Mouse (Mus musculus): ENCODE data around the gene Ap1s1. TPM values are rescaled to one million over a fixed set of nuclear protein-coding genes. Genes with fewer than 3 reads are reported as not detected.

The Ap1s1 gene
- polyA plus RNA-seq, 1 experiment from 2014 or later, result 206 TPM

- Histone ChIP-seq H3K9me3 (ENCODE audit: control insufficient read depth, low read length) (no peaks in the 10 kb centered on the region), H3K27me3 (ENCODE audit: control insufficient read depth, insufficient read depth, low read depth, low read length) (no peaks in the 10 kb centered on the region), H3K27ac (ENCODE audit: low read length) (no peak overlapping the region), H3K9ac (ENCODE audit: low read length) (no peak overlapping the region), H3K4me1 (replicated peaks; ENCODE audit: control insufficient read depth, insufficient read depth, low read length) (peaks cover 3% of the 10 kb centered on the region; the same call in 1 of the 2 replicates), H3K36me3 (ENCODE audit: control insufficient read depth, insufficient read depth, low read length) (no peaks in the 10 kb centered on the region), H3K4me2 (ENCODE audit: low read depth, low read length) (no peak overlapping the region), H3K4me3 (ENCODE audit: low read length) (no peak overlapping the region)
- WGBS, result 52% methylated on average over 6 of the region's 6 CpGs
- no peak for ATAC-seq (ENCODE audit: low read depth)
Observed at GRCm38 (mm10) chr5:137051125-137051524, 5.2 kb upstream of the Ap1s1 start.

GRCm38 (mm10) chr5:137046991-137047390 is 1.1 kb upstream of the Ap1s1 start:
- ATAC-seq (ENCODE audit: low read depth), result no peak
- Histone ChIP-seq H3K27ac (ENCODE audit: low read length) (no peak overlapping the region), H3K27me3 (ENCODE audit: control insufficient read depth, insufficient read depth, low read depth, low read length) (no peaks in the 10 kb centered on the region), H3K9me3 (ENCODE audit: control insufficient read depth, low read length) (no peaks in the 10 kb centered on the region), H3K4me3 (ENCODE audit: low read length) (no peak overlapping the region), H3K4me1 (replicated peaks; ENCODE audit: control insufficient read depth, insufficient read depth, low read length) (peaks cover 9% of the 10 kb centered on the region), H3K36me3 (ENCODE audit: control insufficient read depth, insufficient read depth, low read length) (peaks cover 6% of the 10 kb centered on the region), H3K9ac (ENCODE audit: low read length) (no peak overlapping the region), H3K4me2 (ENCODE audit: low read depth, low read length) (no peak overlapping the region)

- no peak overlapping the region for H3K9ac ChIP-seq (ENCODE audit: low read length)
- no peak overlapping the region for H3K27ac ChIP-seq (ENCODE audit: low read length)
- H3K4me3 ChIP-seq (ENCODE audit: low read length), result peak overlapping the region; percentile 86
- no peaks in the 10 kb centered on the region for H3K9me3 ChIP-seq (ENCODE audit: control insufficient read depth, low read length)
- H3K27me3 ChIP-seq (ENCODE audit: control insufficient read depth, insufficient read depth, low read depth, low read length), result no peaks in the 10 kb centered on the region
- peaks cover 13% of the 10 kb centered on the region for H3K36me3 ChIP-seq (ENCODE audit: control insufficient read depth, insufficient read depth, low read length)
- peaks cover 9% of the 10 kb centered on the region for H3K4me1 ChIP-seq (replicated peaks; ENCODE audit: control insufficient read depth, insufficient read depth, low read length)
- no peak for ATAC-seq (ENCODE audit: low read depth)
- H3K4me2 ChIP-seq (ENCODE audit: low read depth, low read length), result peak overlapping the region; percentile 81
- 20% methylated on average over 5 of the region's 5 CpGs for whole genome bisulfite sequencing
Observed at GRCm38 (mm10) chr5:137046324-137046718, 386 bp upstream of the Ap1s1 start.

- H3K27ac ChIP-seq (ENCODE audit: low read length), result no peak overlapping the region
- no peak overlapping the region for H3K4me2 ChIP-seq (ENCODE audit: low read depth, low read length)
- 94% methylated on average over 7 of the region's 7 CpGs for WGBS
- H3K9ac ChIP-seq (ENCODE audit: low read length), result no peak overlapping the region
- H3K4me1 ChIP-seq (replicated peaks; ENCODE audit: control insufficient read depth, insufficient read depth, low read length), result peaks cover 9% of the 10 kb centered on the region
- H3K27me3 ChIP-seq (ENCODE audit: control insufficient read depth, insufficient read depth, low read depth, low read length), result no peaks in the 10 kb centered on the region
- H3K9me3 ChIP-seq (ENCODE audit: control insufficient read depth, low read length), result no peaks in the 10 kb centered on the region
- no peak overlapping the region for H3K4me3 ChIP-seq (ENCODE audit: low read length)
- peaks cover 24% of the 10 kb centered on the region for H3K36me3 ChIP-seq (ENCODE audit: control insufficient read depth, insufficient read depth, low read length)
- ATAC-seq (ENCODE audit: low read depth), result no peak
Observed at GRCm38 (mm10) chr5:137043997-137044396, 1.9 kb downstream of the Ap1s1 start.

GRCm38 (mm10) chr5:137041442-137041841 is 4.5 kb downstream of the Ap1s1 start:
- H3K4me2 ChIP-seq (ENCODE audit: low read depth, low read length), result no peak overlapping the region
- H3K27me3 ChIP-seq (ENCODE audit: control insufficient read depth, insufficient read depth, low read depth, low read length), result no peaks in the 10 kb centered on the region
- no peak overlapping the region for H3K9ac ChIP-seq (ENCODE audit: low read length)
- 91% methylated on average over 10 of the region's 10 CpGs for WGBS
- peaks cover 45% of the 10 kb centered on the region for H3K36me3 ChIP-seq (ENCODE audit: control insufficient read depth, insufficient read depth, low read length)
- no peak overlapping the region for H3K27ac ChIP-seq (ENCODE audit: low read length)
- ATAC-seq (ENCODE audit: low read depth), result no peak
- no peaks in the 10 kb centered on the region for H3K9me3 ChIP-seq (ENCODE audit: control insufficient read depth, low read length)
- H3K4me3 ChIP-seq (ENCODE audit: low read length), result no peak overlapping the region
- H3K4me1 ChIP-seq (replicated peaks; ENCODE audit: control insufficient read depth, insufficient read depth, low read length), result peaks cover 9% of the 10 kb centered on the region

GRCm38 (mm10) chr5:137039453-137039852 is 6.5 kb downstream of the Ap1s1 start:
- Histone ChIP-seq H3K36me3 (ENCODE audit: control insufficient read depth, insufficient read depth, low read length) (peaks cover 55% of the 10 kb centered on the region), H3K9me3 (ENCODE audit: control insufficient read depth, low read length) (no peaks in the 10 kb centered on the region), H3K4me2 (ENCODE audit: low read depth, low read length) (no peak overlapping the region), H3K4me1 (replicated peaks; ENCODE audit: control insufficient read depth, insufficient read depth, low read length) (no peaks in the 10 kb centered on the region), H3K4me3 (ENCODE audit: low read length) (no peak overlapping the region), H3K27me3 (ENCODE audit: control insufficient read depth, insufficient read depth, low read depth, low read length) (no peaks in the 10 kb centered on the region), H3K9ac (ENCODE audit: low read length) (no peak overlapping the region), H3K27ac (ENCODE audit: low read length) (no peak overlapping the region)
- ATAC-seq (ENCODE audit: low read depth), result no peak
- 92% methylated on average over 10 of the region's 10 CpGs for WGBS

GRCm38 (mm10) chr5:137036211-137036610 is 9.7 kb downstream of the Ap1s1 start:
- peaks cover 41% of the 10 kb centered on the region for H3K36me3 ChIP-seq (ENCODE audit: control insufficient read depth, insufficient read depth, low read length)
- no peaks in the 10 kb centered on the region for H3K9me3 ChIP-seq (ENCODE audit: control insufficient read depth, low read length)
- WGBS, result 81% methylated on average over 13 of the region's 13 CpGs
- H3K4me2 ChIP-seq (ENCODE audit: low read depth, low read length), result no peak overlapping the region
- no peak for ATAC-seq (ENCODE audit: low read depth)
- no peak overlapping the region for H3K27ac ChIP-seq (ENCODE audit: low read length)
- H3K4me1 ChIP-seq (replicated peaks; ENCODE audit: control insufficient read depth, insufficient read depth, low read length), result peaks cover 13% of the 10 kb centered on the region
- peaks cover 12% of the 10 kb centered on the region for H3K27me3 ChIP-seq (ENCODE audit: control insufficient read depth, insufficient read depth, low read depth, low read length)
- H3K9ac ChIP-seq (ENCODE audit: low read length), result no peak overlapping the region
- H3K4me3 ChIP-seq (ENCODE audit: low read length), result no peak overlapping the region

- peak; percentile 83 for ATAC-seq (ENCODE audit: low read depth)
- Histone ChIP-seq H3K27me3 (ENCODE audit: control insufficient read depth, insufficient read depth, low read depth, low read length) (peaks cover 47% of the 10 kb centered on the region), H3K9ac (ENCODE audit: low read length) (peak overlapping the region; percentile 54), H3K9me3 (ENCODE audit: control insufficient read depth, low read length) (no peaks in the 10 kb centered on the region), H3K4me3 (ENCODE audit: low read length) (peak overlapping the region; percentile 43), H3K4me1 (replicated peaks; ENCODE audit: control insufficient read depth, insufficient read depth, low read length) (peaks cover 26% of the 10 kb centered on the region), H3K27ac (ENCODE audit: low read length) (no peak overlapping the region), H3K4me2 (ENCODE audit: low read depth, low read length) (peak overlapping the region; percentile 85), H3K36me3 (ENCODE audit: control insufficient read depth, insufficient read depth, low read length) (peaks cover 21% of the 10 kb centered on the region)
- under 1% methylated on average over 34 of the region's 49 CpGs for WGBS
Observed at GRCm38 (mm10) chr5:137032641-137033074, 13.3 kb downstream of the Ap1s1 start.

GRCm38 (mm10) chr5:137032033-137032421 is 13.9 kb downstream of the Ap1s1 start:
- no peak overlapping the region for H3K9ac ChIP-seq (ENCODE audit: low read length)
- peaks cover 26% of the 10 kb centered on the region for H3K4me1 ChIP-seq (replicated peaks; ENCODE audit: control insufficient read depth, insufficient read depth, low read length)
- H3K4me3 ChIP-seq (ENCODE audit: low read length), result peak overlapping the region; percentile 43
- no peaks in the 10 kb centered on the region for H3K9me3 ChIP-seq (ENCODE audit: control insufficient read depth, low read length)
- H3K27ac ChIP-seq (ENCODE audit: low read length), result no peak overlapping the region
- peak overlapping the region; percentile 85 for H3K4me2 ChIP-seq (ENCODE audit: low read depth, low read length)
- H3K27me3 ChIP-seq (ENCODE audit: control insufficient read depth, insufficient read depth, low read depth, low read length), result peaks cover 51% of the 10 kb centered on the region
- peaks cover 15% of the 10 kb centered on the region for H3K36me3 ChIP-seq (ENCODE audit: control insufficient read depth, insufficient read depth, low read length)
- ATAC-seq (ENCODE audit: low read depth), result no peak; the same call in 1 of the 2 replicates
- WGBS, result under 1% methylated on average over 29 of the region's 33 CpGs

Data from lung, embryonic 16.5 days (tissue).